Mouse (Mus musculus): ENCODE results near the gene Leng1.

DNA sequence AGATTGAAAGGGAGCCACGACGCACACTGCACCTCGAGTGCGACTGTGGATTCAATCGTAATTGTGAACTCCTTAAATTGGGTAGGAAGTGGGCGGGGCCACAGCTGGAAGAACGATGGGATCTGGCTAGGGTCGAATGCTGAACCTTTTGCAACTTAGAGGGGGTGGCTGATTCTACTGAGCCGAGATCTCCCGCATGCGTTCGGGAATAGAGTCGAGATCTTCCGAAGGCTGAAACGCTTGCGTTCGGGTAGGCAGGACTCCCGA, 28.1 kb upstream of the Leng1 start:
- no peak for TF ChIP-seq EP300 (IDR thresholded peaks at IDR 0.05; ENCODE audit: low read depth)
- TF ChIP-seq CTCF (IDR thresholded peaks at IDR 0.05; ENCODE audit: low read depth), result no peak
